Mouse (Mus musculus) cerebellum, adult 2 months (tissue): ENCODE measurements at regions not wholly inside any gene's neighbourhood (a gene's known extent, or its start where the extent isn't known, plus 50 kb on each side); places are given as distances from the start of the nearest gene placed in this dataset.

Experiments
- CTCF ChIP-seq: fragments of 200-500 bp; IDR thresholded peaks from 2 replicates; pipeline ENCODE4 v1.5.1; 2011; ENCODE audit warnings: low read depth, mild to moderate bottlenecking, control low read depth, low read length, moderate library complexity, borderline replicate concordance; ENCODE audit not compliant: insufficient read depth
- POLR2A ChIP-seq: fragments of 200-500 bp; IDR thresholded peaks from 2 replicates; pipeline ENCODE4 v1.6.1; 2011; ENCODE audit warnings: low read length, control low read depth, borderline replicate concordance; ENCODE audit not compliant: insufficient read depth

DNA sequence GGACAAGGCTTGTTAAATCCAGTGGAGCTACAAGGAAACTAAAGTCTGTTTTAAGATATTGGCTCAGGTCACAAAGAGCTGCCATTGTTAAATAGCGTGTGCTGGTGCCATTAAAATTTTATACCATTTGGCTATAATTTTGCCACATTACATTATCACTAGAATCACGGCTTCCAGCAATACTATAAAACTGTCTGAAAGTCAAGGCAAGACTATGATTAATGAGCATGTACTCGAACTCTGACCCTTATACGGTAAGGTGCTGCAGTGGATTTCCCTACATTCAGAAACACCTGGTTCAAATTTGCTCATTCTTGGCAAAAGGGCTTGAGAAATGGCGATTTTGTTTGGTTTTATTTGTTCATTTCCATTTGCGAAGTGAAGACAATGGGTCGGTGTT lies 119.2 kb upstream of the Mon1b start:
- TF ChIP-seq CTCF (no peak), POLR2A (no peak)
